10 mouse cellular contexts compared by ENCODE assay signal in genomic region chr9:63967408-63968172, GRCm38 (mm10). TPM values are rescaled to one million over a fixed set of nuclear protein-coding genes. Genes with fewer than 3 reads are reported as not detected.
A peak's percentile ranks its signal among the peaks of the same experiment; 100 is the strongest.
DNase-seq lines count a peak whose midpoint lies in the region; ATAC-seq lines count a peak whose summit lies in the region.
"Had no signal": no experiment of that assay in that cellular context is flagged by ENCODE, and none has a peak within 500 bp of the region (broad histone marks: within the 10 kb centered on the region; RNA-seq: fewer than 3 reads in every experiment).

No protein-coding gene starts in this region.

- peaks cover 30% of the 10 kb centered on the region for H3K4me1 ChIP-seq in hindbrain, embryonic 15.5 days (replicated peaks)
- peaks cover 75% of the 10 kb centered on the region for H3K4me1 ChIP-seq in hindbrain, embryonic 10.5 days (replicated peaks)
- H3K4me1 ChIP-seq in forebrain, embryonic 12.5 days = peaks cover 42% of the 10 kb centered on the region
- peaks cover 84% of the 10 kb centered on the region for H3K4me1 ChIP-seq in intestine, embryonic 16.5 days (ENCODE audit: control insufficient read depth, insufficient read depth, low read length)

- 68% methylated on average over 14 of the region's 14 CpGs for WGBS in hindbrain, embryonic 15.5 days
- WGBS in hindbrain, embryonic 10.5 days = 84% methylated on average over 14 of the region's 14 CpGs
- WGBS in forebrain, embryonic 12.5 days = 86% methylated on average over 14 of the region's 14 CpGs
- 40% methylated on average over 14 of the region's 14 CpGs for WGBS in intestine, embryonic 16.5 days

- H3K4me3 ChIP-seq in hindbrain, embryonic 15.5 days = no peak overlapping the region
- no peak overlapping the region for H3K4me3 ChIP-seq in hindbrain, embryonic 10.5 days
- no peak overlapping the region for H3K4me3 ChIP-seq in forebrain, embryonic 12.5 days (replicated peaks)
- H3K4me3 ChIP-seq in intestine, embryonic 16.5 days (ENCODE audit: low read length) = no peak overlapping the region

- no peaks in the 10 kb centered on the region for H3K27me3 ChIP-seq in hindbrain, embryonic 15.5 days
- H3K27me3 ChIP-seq in hindbrain, embryonic 10.5 days (ENCODE audit: insufficient read depth, poor library complexity, severe bottlenecking) = 0 out of 2 replicates have a peak, but pooled peaks cover 4% of the 10 kb centered on the region
- H3K27me3 ChIP-seq in forebrain, embryonic 12.5 days = no peaks in the 10 kb centered on the region
- no peaks in the 10 kb centered on the region for H3K27me3 ChIP-seq in intestine, embryonic 16.5 days (replicated peaks; ENCODE audit: control insufficient read depth, insufficient read depth, low read length)

- no peaks in the 10 kb centered on the region for H3K36me3 ChIP-seq in hindbrain, embryonic 15.5 days
- H3K36me3 ChIP-seq in hindbrain, embryonic 10.5 days = peaks cover 6% of the 10 kb centered on the region
- no peaks in the 10 kb centered on the region for H3K36me3 ChIP-seq in forebrain, embryonic 12.5 days (replicated peaks)
- no peaks in the 10 kb centered on the region for H3K36me3 ChIP-seq in intestine, embryonic 16.5 days (ENCODE audit: control insufficient read depth, insufficient read depth, low read length)
- H3K36me3 ChIP-seq: G1E had no signal

- no peak overlapping the region for H3K4me2 ChIP-seq in hindbrain, embryonic 15.5 days
- H3K4me2 ChIP-seq in forebrain, embryonic 12.5 days = no peak overlapping the region
- H3K4me2 ChIP-seq in intestine, embryonic 16.5 days (ENCODE audit: low read depth, low read length) = 0 out of 2 replicates have a peak overlapping the region, but pooled peaks have one; percentile 10

- H3K9ac ChIP-seq in hindbrain, embryonic 15.5 days = no peak overlapping the region
- H3K9ac ChIP-seq in forebrain, embryonic 12.5 days = no peak overlapping the region
- H3K9ac ChIP-seq in intestine, embryonic 16.5 days (ENCODE audit: low read depth, low read length) = no peak overlapping the region
- H3K9ac ChIP-seq: liver, embryonic 14.5 days had no signal

- no peaks in the 10 kb centered on the region for H3K9me3 ChIP-seq in hindbrain, embryonic 15.5 days
- no peaks in the 10 kb centered on the region for H3K9me3 ChIP-seq in hindbrain, embryonic 10.5 days
- no peaks in the 10 kb centered on the region for H3K9me3 ChIP-seq in forebrain, embryonic 12.5 days
- H3K9me3 ChIP-seq in intestine, embryonic 16.5 days (ENCODE audit: control insufficient read depth, low read length) = no peaks in the 10 kb centered on the region
- H3K9me3 ChIP-seq: G1E had no signal

- ATAC-seq in hindbrain, embryonic 15.5 days (ENCODE audit: low FRiP score, low read depth) = no peak
- ATAC-seq in forebrain, embryonic 12.5 days (ENCODE audit: low FRiP score) = no peak
- ATAC-seq in intestine, embryonic 16.5 days = peak; percentile 44
- no peak for ATAC-seq in erythroblast, adult 5-6 weeks (replicated peaks; ENCODE audit: low FRiP score, poor library complexity, severe bottlenecking)

- peak overlapping the region; percentile 58; the same call in 1 of the 2 replicates for H3K27ac ChIP-seq in hindbrain, embryonic 15.5 days (replicated peaks)
- no peak overlapping the region for H3K27ac ChIP-seq in hindbrain, embryonic 10.5 days
- 0 out of 2 replicates have a peak overlapping the region, but pooled peaks have one; percentile 21 for H3K27ac ChIP-seq in forebrain, embryonic 12.5 days
- peak overlapping the region; percentile 88 for H3K27ac ChIP-seq in intestine, embryonic 16.5 days (ENCODE audit: low read length)
- H3K27ac ChIP-seq: liver, embryonic 14.5 days had no signal

- no peak for DNase-seq in hindbrain, embryonic 10.5 days (ENCODE audit: low spot score)
- DNase-seq in MN1 (ENCODE audit: low spot score) = peak; percentile 27
- DNase-seq in testis, postnatal 14 days (ENCODE audit: low spot score) = no peak
- no peak for DNase-seq in urinary bladder, postnatal 14 days (ENCODE audit: low spot score)

RNA-seq across cellular contexts. Expression of gene Smad6, which starts 54.3 kb away (rescaled TPM):
- polyA plus RNA-seq in hindbrain, embryonic 15.5 days (2015; fragmentation: Nextera tagmentation; extraction: Ambion mirVana) = 2.5 and 2.6 TPM in 2 replicates
- polyA plus RNA-seq in hindbrain, embryonic 10.5 days (2016; fragmentation: Nextera tagmentation; extraction: Ambion mirVana) = 5.3 and 6.7 TPM in 2 replicates
- 5.2 and 6.5 TPM in 2 replicates for polyA plus RNA-seq in forebrain, embryonic 12.5 days (2016; fragmentation: Nextera tagmentation; extraction: Ambion mirVana)
- 3.9 and 8.1 TPM in 2 replicates for polyA plus RNA-seq in intestine, embryonic 16.5 days (2015; fragmentation: Nextera tagmentation; extraction: Ambion mirVana)
- not detected in 2 replicates for total RNA-seq in erythroblast, adult 5-6 weeks (2015; ENCODE audit: low replicate concordance)
- total RNA-seq in erythroblast, adult 5-6 weeks (2017; ENCODE audit: low replicate concordance) = 0.60 TPM in 1 of 2 replicates, not detected in the other
